Mouse (Mus musculus) testis, postnatal 10 days (tissue): ENCODE results near the gene Cib4.

Experiments used
- DNase-seq: peaks from one replicate; pipeline ENCODE4 v3.0.0; 2021; ENCODE audit warnings: low spot score

The Cib4 gene

DNA sequence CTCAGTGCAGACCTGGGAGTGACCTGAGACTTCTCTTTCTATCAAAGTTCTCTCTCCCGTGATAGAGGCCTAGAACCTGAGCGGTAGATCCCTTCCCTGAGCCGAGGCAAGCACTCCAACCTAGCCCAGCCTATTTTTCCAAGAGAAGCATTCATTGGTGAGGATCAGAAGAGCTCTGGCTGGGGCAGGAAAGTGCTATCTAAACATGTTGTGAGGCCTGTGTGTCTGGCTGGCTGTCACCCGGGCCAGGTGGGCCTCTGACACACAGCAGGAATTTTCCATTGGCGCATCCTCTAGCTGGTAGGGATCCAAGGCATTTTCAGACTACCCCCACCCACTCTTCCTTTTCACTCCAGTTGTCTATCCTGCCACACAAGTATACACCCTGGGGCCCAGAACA lies 26.2 kb upstream of the Cib4 start:
- DNase-seq, result no peak

GRCm38 (mm10) chr5:30568479-30568878 lies 22.8 kb upstream of the Cib4 start:
- no peak for DNase-seq

GRCm38 (mm10) chr5:30559986-30560493 lies 14.4 kb upstream of the Cib4 start:
- no peak for DNase-seq

- DNase-seq, result no peak
Observed at GRCm38 (mm10) chr5:30559421-30559820, 13.8 kb upstream of the Cib4 start.

GRCm38 (mm10) chr5:30556284-30556683 lies 10.6 kb upstream of the Cib4 start:
- DNase-seq, result no peak

DNA sequence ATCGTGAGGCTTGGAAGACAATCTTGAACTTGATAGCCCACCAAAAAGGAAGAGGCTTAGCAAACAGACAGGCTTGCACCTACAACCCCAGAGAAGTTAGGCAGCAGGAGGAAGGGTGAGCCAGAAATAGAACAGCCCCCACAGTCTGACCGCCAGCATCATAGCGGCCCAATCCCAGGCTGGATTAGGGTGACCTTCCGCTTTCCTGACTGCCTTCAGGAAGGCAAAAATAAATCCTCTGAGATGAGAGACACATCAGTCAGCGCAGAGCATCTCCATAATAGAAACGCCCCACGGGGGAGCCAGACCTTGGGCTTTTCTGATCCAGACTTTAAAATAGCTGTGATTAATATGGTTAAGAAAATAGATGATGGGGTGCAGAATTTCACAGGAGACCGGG lies 9.3 kb upstream of the Cib4 start:
- no peak for DNase-seq

DNA sequence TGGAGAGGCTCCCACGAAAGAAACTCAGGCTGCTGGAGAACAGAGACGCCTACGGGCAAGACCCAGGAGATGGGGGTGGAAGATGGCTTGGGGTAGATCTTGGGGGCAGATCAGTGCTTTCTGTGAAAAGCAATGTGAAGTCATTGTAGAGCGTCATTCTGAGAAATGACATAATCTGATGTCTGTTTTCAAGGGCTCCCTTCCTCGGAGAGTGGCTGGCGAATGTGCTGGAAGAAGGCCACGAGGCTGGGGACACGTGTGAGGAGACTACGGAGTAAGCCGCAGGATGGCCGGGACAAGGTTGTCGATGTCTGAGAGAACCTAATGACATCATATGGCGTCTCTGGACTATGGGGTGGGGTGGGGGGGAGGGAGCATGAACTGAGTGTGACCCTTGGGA lies 8.3 kb upstream of the Cib4 start:
- no peak for DNase-seq

DNA sequence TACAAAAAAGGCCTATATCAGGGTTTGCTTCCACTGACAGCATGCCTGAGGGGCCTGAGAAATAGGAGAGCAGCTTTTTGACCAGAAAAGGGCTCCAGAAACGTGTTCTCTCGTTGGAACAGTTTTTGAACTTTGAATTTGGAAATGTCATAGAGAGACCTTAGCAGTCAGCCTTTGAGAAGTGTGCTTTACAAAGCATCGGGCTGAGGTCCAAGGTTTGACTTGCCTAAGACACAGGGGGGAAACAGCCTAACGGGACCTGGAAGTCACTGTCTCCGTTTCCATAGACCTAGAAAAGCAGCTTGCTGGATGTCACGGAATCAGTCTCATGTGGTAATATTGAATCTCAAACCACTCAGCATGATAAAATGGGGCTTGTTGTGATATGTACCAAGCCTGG lies 6.4 kb upstream of the Cib4 start:
- DNase-seq, result no peak

GRCm38 (mm10) chr5:30551022-30551638 lies 5.5 kb upstream of the Cib4 start:
- DNase-seq, result no peak

DNA sequence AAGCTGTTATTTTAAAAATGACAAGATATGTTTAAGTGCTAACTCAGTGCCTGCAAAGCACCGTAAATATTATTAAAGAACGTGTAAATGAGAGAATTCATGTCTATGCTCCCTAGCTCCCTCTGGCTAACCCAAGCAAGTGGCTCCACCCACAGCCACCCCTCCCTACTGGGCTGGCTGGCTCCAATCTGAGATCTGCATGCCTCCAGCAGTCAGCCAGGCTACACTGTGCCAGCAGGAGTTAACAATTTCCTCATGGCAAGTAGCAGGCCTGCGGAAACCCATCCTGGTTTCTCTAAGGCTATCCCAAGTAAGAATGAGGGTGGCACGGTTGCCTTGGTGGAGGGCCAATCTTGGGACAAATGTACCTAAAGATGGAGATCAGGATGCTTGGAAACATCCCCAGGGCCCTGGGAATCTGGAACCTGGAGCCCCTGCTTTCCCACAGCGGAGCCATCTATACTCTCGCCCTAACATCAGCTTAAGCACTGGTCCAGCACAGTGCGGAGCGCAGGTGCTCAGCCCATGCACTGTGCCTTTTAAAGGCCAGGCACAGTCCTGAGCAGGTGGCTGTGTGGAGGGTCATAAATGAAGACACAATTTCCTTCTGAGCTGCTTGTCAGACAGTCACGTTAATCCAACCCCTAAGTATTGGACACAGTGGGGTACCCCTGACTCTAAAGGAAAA lies 4.8 kb upstream of the Cib4 start:
- no peak for DNase-seq

DNA sequence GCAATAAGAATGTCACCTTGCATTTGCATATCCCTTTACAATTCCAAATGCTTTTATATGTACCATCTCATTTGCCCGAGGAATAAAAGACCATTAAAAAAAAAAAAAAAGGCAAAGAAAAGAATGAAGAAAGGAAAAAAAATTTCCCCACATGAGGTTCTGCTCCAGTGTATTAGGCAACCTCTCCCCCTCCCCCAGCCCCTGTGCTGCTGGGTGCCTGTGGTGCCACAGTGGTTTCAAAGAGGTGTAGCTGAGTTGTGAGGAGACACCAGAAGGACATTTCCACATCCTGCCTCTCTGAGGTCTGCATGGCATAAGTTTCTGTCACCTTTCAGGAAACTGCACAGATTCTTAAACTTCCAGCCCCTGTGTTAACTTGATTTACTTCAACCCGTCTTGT lies 3.0 kb upstream of the Cib4 start:
- no peak for DNase-seq

GRCm38 (mm10) chr5:30536051-30536570 lies 9.5 kb downstream of the Cib4 start:
- DNase-seq, result no peak

DNA sequence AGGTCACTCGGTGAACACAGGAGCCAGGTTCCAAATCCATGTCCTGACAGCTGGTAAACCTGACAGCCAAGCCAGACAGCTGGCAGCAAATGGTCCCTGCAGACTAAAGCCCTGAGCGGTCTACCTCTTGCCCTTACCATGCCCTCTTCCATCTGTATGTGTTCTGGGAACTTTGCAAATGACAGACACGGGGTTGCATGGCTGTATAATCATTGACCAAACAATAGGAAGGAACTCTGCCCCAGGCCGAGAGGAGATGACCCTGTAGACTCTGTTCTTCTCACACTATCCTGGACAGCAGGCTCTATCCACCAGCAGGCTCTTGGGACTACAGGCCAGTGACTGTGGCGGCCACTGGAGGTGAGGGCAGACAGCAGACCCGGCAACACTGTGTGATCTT lies 11.0 kb downstream of the Cib4 start:
- no peak for DNase-seq

GRCm38 (mm10) chr5:30528906-30529305 lies 16.7 kb downstream of the Cib4 start:
- DNase-seq, result no peak

DNA sequence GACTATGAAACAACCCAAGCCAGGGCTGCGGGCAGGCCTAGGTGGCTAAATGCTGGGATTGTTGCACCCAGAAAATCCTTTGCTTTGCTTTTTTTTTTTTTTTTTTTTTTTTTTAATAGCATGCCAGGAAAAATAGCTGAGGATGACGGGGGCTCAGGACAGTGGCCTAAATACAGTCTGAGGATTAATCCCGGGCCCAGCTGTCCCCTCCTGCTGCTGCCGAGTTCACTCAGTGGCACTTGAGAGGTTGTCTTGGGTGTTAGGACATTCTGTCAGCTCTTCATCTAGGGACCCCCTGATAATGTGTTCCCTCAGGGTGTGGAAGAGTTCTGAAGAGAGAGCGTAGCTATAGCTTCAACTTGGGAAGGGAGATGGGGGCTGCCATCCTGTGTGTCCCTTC lies 18.5 kb downstream of the Cib4 start:
- no peak for DNase-seq

- DNase-seq, result no peak
Observed at GRCm38 (mm10) chr5:30525920-30526836, 19.5 kb downstream of the Cib4 start.

DNA sequence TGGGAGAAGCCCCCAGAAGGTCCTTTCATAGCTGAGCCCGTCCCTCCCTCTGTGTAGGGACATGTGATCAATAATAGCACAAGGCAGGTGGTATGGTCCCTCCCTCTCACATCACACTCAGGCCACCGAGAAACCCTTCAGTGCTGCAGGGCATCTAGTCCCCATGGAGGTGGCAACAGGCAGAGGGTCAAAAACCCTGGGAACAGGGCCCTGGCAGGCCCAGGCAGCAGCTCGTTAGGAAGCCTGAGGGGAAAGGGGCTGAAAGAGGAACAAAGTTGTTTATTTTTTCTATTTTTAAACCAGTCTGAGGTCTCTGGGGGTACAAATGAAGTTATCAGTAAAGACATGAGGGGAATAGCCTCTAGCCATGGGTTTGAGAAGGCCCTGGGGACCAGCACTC lies 21.4 kb downstream of the Cib4 start:
- no peak for DNase-seq

DNA sequence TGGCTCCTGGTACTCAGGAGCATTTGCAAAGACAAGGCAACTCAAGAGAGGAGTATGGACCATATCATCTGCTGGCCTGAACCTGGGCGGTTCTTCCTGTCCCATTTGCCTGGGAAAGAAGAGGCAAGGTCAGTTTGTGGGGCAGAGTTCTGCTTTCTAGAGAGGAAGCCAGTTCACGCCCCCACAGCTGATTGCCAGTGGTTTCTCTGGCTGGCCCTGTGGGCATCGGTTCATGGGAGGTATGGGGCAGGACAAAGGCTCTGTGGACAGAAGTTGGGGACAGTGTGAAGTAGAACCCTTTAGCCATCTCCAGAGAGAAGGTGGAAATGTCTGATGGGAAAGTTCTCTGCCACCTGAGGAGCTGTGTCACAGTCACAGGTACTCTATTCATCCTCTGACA lies 22.5 kb downstream of the Cib4 start:
- DNase-seq, result no peak

DNA sequence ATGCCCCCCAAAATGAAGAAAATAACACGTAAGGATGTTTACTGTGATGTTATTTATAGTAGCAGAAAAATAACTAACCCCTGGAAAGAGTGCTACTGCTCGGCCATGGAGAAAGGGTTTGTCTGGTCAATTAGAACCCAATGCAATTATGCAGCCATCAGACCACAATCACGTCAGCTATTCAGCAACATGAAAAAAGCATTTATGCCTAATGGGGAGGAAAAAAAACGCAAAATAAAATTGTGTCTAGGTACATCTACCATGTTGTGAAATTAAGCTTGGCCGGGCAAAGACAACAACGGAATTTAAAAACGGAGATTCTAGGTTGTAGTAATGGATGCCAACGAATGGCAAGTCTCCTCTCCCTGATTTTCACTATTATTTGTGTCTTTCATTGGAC lies 23.2 kb downstream of the Cib4 start:
- no peak for DNase-seq

DNA sequence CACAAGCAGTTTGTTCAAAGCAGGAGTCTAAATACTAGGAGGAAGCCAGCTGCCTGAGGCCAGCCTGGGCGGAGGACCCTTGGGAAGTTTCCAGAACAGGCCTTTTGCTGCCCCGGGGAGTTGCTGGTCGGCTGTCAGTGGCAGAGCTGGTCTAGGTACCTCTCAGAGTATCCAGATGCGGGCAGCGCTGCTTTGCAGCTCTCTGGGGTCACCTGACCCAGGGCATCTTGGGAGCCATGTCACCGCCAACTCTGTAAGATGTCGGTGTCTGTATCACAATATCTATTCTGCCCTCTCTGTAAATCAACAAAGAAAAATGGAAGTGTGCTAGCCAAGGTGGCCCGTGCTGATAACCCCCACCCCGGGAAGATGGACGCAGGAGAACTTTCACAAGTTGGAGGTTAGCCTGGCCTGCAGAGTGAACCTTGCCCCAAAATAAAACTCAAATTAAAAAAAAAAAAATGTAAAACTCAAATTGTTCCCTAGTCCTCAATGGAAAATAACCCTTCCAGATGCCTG lies 25.4 kb downstream of the Cib4 start:
- DNase-seq, result no peak

- no peak for DNase-seq
Observed at GRCm38 (mm10) chr5:30519494-30519893, 26.1 kb downstream of the Cib4 start.

- DNase-seq, result no peak
Observed at GRCm38 (mm10) chr5:30518547-30518946, 27.1 kb downstream of the Cib4 start.
